Comparison of ENCODE assay signal across 8 mouse cellular contexts in genomic region chr2:126706759-126707437, GRCm38 (mm10). TPM values are rescaled to one million over a fixed set of nuclear protein-coding genes. Genes with fewer than 3 reads are reported as not detected.
DNase-seq lines count a peak whose midpoint lies in the region; ATAC-seq and TF ChIP-seq lines count a peak whose summit lies in the region.

Gene Usp8, plus strand, starts transcription at chr2:126707328.

- WGBS in forebrain, embryonic 12.5 days = 2% methylated on average over 47 of the region's 47 CpGs
- WGBS in heart, postnatal 0 days = 2% methylated on average over 47 of the region's 47 CpGs
- WGBS in liver, embryonic 16.5 days (ENCODE audit: insufficient replicate concordance) = 2% methylated on average over 47 of the region's 47 CpGs
- 2% methylated on average over 47 of the region's 47 CpGs for WGBS in neural tube, embryonic 13.5 days

- peaks cover 31% of the 10 kb centered on the region for H3K4me1 ChIP-seq in E14TG2a.4 (replicated peaks; ENCODE audit: low read depth, low read length)
- H3K4me1 ChIP-seq in forebrain, embryonic 12.5 days = peaks cover 12% of the 10 kb centered on the region
- H3K4me1 ChIP-seq in heart, postnatal 0 days (ENCODE audit: control insufficient read depth, insufficient read depth) = peaks cover 12% of the 10 kb centered on the region
- peaks cover 10% of the 10 kb centered on the region for H3K4me1 ChIP-seq in liver, embryonic 16.5 days (ENCODE audit: control insufficient read depth, low read depth, low read length)
- peaks cover 16% of the 10 kb centered on the region for H3K4me1 ChIP-seq in neural tube, embryonic 13.5 days (replicated peaks)
- peaks cover 3% of the 10 kb centered on the region for H3K4me1 ChIP-seq in testis, adult 2 months (ENCODE audit: control insufficient read depth, insufficient read depth, low read length)

- peak within 1 kb of the TSS; percentile 74 for H3K27ac ChIP-seq in forebrain, embryonic 12.5 days
- H3K27ac ChIP-seq in heart, postnatal 0 days (ENCODE audit: low read depth) = peak within 1 kb of the TSS; percentile 82
- H3K27ac ChIP-seq in liver, embryonic 16.5 days (ENCODE audit: low read length) = peak within 1 kb of the TSS; percentile 80
- H3K27ac ChIP-seq in neural tube, embryonic 13.5 days (replicated peaks) = peak within 1 kb of the TSS; percentile 89
- peak within 1 kb of the TSS; percentile 78 for H3K27ac ChIP-seq in testis, adult 2 months (ENCODE audit: control insufficient read depth, insufficient read depth, low read depth, low read length)

- peak; percentile 100 for ATAC-seq in forebrain, embryonic 12.5 days (ENCODE audit: low FRiP score)
- ATAC-seq in heart, postnatal 0 days (ENCODE audit: insufficient read depth, low read depth) = peak; percentile 100
- ATAC-seq in liver, embryonic 16.5 days (ENCODE audit: low read depth) = peak; percentile 100
- peak; percentile 100 for ATAC-seq in neural tube, embryonic 13.5 days (ENCODE audit: low read depth)

- peak; percentile 96 for TF ChIP-seq POLR2A in testis, adult 2 months (IDR thresholded peaks at IDR 0.05; ENCODE audit: control insufficient read depth, low read depth, low read length)

- no peaks in the 10 kb centered on the region for H3K9me3 ChIP-seq in E14TG2a.4 (ENCODE audit: low read length)
- no peaks in the 10 kb centered on the region for H3K9me3 ChIP-seq in forebrain, embryonic 12.5 days
- H3K9me3 ChIP-seq in heart, postnatal 0 days (replicated peaks; ENCODE audit: control insufficient read depth, low read length) = no peaks in the 10 kb centered on the region
- no peaks in the 10 kb centered on the region for H3K9me3 ChIP-seq in liver, embryonic 16.5 days (replicated peaks; ENCODE audit: control insufficient read depth, low read length)
- no peaks in the 10 kb centered on the region for H3K9me3 ChIP-seq in neural tube, embryonic 13.5 days

- H3K4me3 ChIP-seq in E14TG2a.4 (replicated peaks; ENCODE audit: low read length) = peak within 1 kb of the TSS; percentile 96
- peak within 1 kb of the TSS; percentile 83 for H3K4me3 ChIP-seq in forebrain, embryonic 12.5 days (replicated peaks)
- peak within 1 kb of the TSS; percentile 86 for H3K4me3 ChIP-seq in heart, postnatal 0 days (ENCODE audit: low read depth, low read length)
- peak within 1 kb of the TSS; percentile 95 for H3K4me3 ChIP-seq in liver, embryonic 16.5 days (ENCODE audit: low read depth, low read length)
- H3K4me3 ChIP-seq in neural tube, embryonic 13.5 days = peak within 1 kb of the TSS; percentile 83
- peak within 1 kb of the TSS; percentile 89 for H3K4me3 ChIP-seq in testis, adult 2 months (ENCODE audit: control insufficient read depth, low read depth, low read length)

- peaks cover under 1% of the 10 kb centered on the region; the same call in 1 of the 2 replicates for H3K27me3 ChIP-seq in E14TG2a.4 (ENCODE audit: insufficient read depth, low read length)
- peaks cover 22% of the 10 kb centered on the region for H3K27me3 ChIP-seq in forebrain, embryonic 12.5 days
- 0 out of 2 replicates have a peak, but pooled peaks cover 10% of the 10 kb centered on the region for H3K27me3 ChIP-seq in heart, postnatal 0 days (ENCODE audit: control insufficient read depth, insufficient read depth, low read length)
- no peaks in the 10 kb centered on the region for H3K27me3 ChIP-seq in liver, embryonic 16.5 days (ENCODE audit: control insufficient read depth, insufficient read depth, low read depth, low read length)
- peaks cover 20% of the 10 kb centered on the region for H3K27me3 ChIP-seq in neural tube, embryonic 13.5 days
- H3K27me3 ChIP-seq in testis, adult 2 months (ENCODE audit: control insufficient read depth, insufficient read depth, low read length) = no peaks in the 10 kb centered on the region

- peak; percentile 70 for TF ChIP-seq EP300 in heart, postnatal 0 days (IDR thresholded peaks at IDR 0.05; ENCODE audit: low read depth)

- peak within 1 kb of the TSS; percentile 64 for H3K4me2 ChIP-seq in forebrain, embryonic 12.5 days
- peak within 1 kb of the TSS; percentile 89 for H3K4me2 ChIP-seq in heart, postnatal 0 days (ENCODE audit: low read depth, low read length)
- H3K4me2 ChIP-seq in liver, embryonic 16.5 days (ENCODE audit: low read depth, low read length) = peak within 1 kb of the TSS; percentile 89
- H3K4me2 ChIP-seq in neural tube, embryonic 13.5 days = peak within 1 kb of the TSS; percentile 74

- H3K9ac ChIP-seq in forebrain, embryonic 12.5 days = peak within 1 kb of the TSS; percentile 90
- H3K9ac ChIP-seq in heart, postnatal 0 days (replicated peaks; ENCODE audit: low read depth, low read length) = peak within 1 kb of the TSS; percentile 85
- peak within 1 kb of the TSS; percentile 90 for H3K9ac ChIP-seq in liver, embryonic 16.5 days (ENCODE audit: low read depth, low read length)
- peak within 1 kb of the TSS; percentile 93 for H3K9ac ChIP-seq in neural tube, embryonic 13.5 days

- TF ChIP-seq CTCF in E14TG2a.4 (conservative IDR thresholded peaks at IDR 0.05; ENCODE audit: low read length) = no peak
- no peak for TF ChIP-seq CTCF in heart, postnatal 0 days (IDR thresholded peaks at IDR 0.05; ENCODE audit: low read depth)
- TF ChIP-seq CTCF in testis, adult 2 months (IDR thresholded peaks at IDR 0.05; ENCODE audit: control insufficient read depth, insufficient read depth, insufficient replicate concordance, low read depth, low read length) = 0 out of 2 replicates have a peak, but pooled peaks have one; percentile 0

- DNase-seq in c-Kit-positive CD71-positive TER-119-positive erythroid progenitor cells, embryonic 14.5 days (ENCODE audit: low spot score) = peak; percentile 98
- peak; percentile 97 for DNase-seq in heart, postnatal 0 days (ENCODE audit: low spot score)
- DNase-seq in kidney, postnatal 4 days = peak; percentile 98 to 99

- H3K36me3 ChIP-seq in E14TG2a.4 (ENCODE audit: insufficient read depth, low read length) = peaks cover 8% of the 10 kb centered on the region
- no peaks in the 10 kb centered on the region; the same call in 1 of the 2 replicates for H3K36me3 ChIP-seq in forebrain, embryonic 12.5 days (replicated peaks)
- H3K36me3 ChIP-seq in heart, postnatal 0 days (replicated peaks; ENCODE audit: control insufficient read depth, insufficient read depth, low read length) = no peaks in the 10 kb centered on the region
- no peaks in the 10 kb centered on the region for H3K36me3 ChIP-seq in liver, embryonic 16.5 days (ENCODE audit: control insufficient read depth, insufficient read depth)
- no peaks in the 10 kb centered on the region for H3K36me3 ChIP-seq in neural tube, embryonic 13.5 days
- no peaks in the 10 kb centered on the region for H3K36me3 ChIP-seq in testis, adult 2 months (ENCODE audit: control insufficient read depth, insufficient read depth, low read length)

RNA-seq across cellular contexts. Expression of gene Usp8, which starts in this region (rescaled TPM):
- 39.7 and 41.6 TPM in 2 replicates for polyA plus RNA-seq in forebrain, embryonic 12.5 days (2016; fragmentation: Nextera tagmentation; extraction: Ambion mirVana)
- 9.0 and 12.3 TPM in 2 replicates for total RNA-seq in heart, postnatal 0 days (2014; rRNA removed; ENCODE audit: low replicate concordance)
- polyA plus RNA-seq in heart, postnatal 0 days (2015; fragmentation: Nextera tagmentation; extraction: Ambion mirVana) = 19.0 and 19.4 TPM in 2 replicates
- polyA plus RNA-seq in liver, embryonic 16.5 days (2015; fragmentation: Nextera tagmentation; extraction: Ambion mirVana) = 18.2 and 19.1 TPM in 2 replicates
- 31.5 and 35.7 TPM in 2 replicates for polyA plus RNA-seq in neural tube, embryonic 13.5 days (2015; fragmentation: Nextera tagmentation; extraction: Ambion mirVana)
- polyA plus RNA-seq in testis, adult 2 months (2012; rRNA removed) = 103 and 108 TPM in 2 replicates

Comparison
In these comparisons a context has a peak if more than half of its experiments do, and no peak if none do; other contexts are left out.
1. Peak in every context shown above with its lines: DNase-seq, ATAC-seq, H3K4me3 ChIP-seq and H3K27ac ChIP-seq.